Mouse (Mus musculus) limb, embryonic 14.5 days (tissue): ENCODE results near the gene Slc26a9. TPM values are rescaled to one million over a fixed set of nuclear protein-coding genes. Genes with fewer than 3 reads are reported as not detected.
A peak's percentile ranks its signal among the peaks of the same experiment; 100 is the strongest.

Source experiments
- ATAC-seq: fragments of 200-750 bp; cut with Nextera tagmentation; 2 replicates; pipeline ENCODE4 v1.8.0; 2017; ENCODE audit warnings: low read depth, moderate number of reproducible peaks, moderate TSS enrichment; ENCODE audit not compliant: low FRiP score
- DNase-seq: peaks from one replicate; pipeline ENCODE4 v3.0.0-alpha.2; 2015; ENCODE audit warnings: low spot score
- H3K27ac ChIP-seq: fragments of 300-500 bp; sonication (generic); replicated peaks from 2 replicates; pipeline ENCODE4 v1.5.1; 2014; ENCODE audit warnings: low read depth, mild to moderate bottlenecking, low read length, moderate library complexity, mixed read lengths
- H3K27me3 ChIP-seq: fragments of 300-500 bp; sonication (generic); 2 replicates; pipeline ENCODE4 v1.6.1; 2014; ENCODE audit warnings: low read length, mixed read lengths; ENCODE audit not compliant: control insufficient read depth, insufficient read depth
- H3K36me3 ChIP-seq: fragments of 300-500 bp; sonication (generic); 2 replicates; pipeline ENCODE4 v1.6.1; 2014; ENCODE audit warnings: mild to moderate bottlenecking, low read length, moderate library complexity, mixed read lengths; ENCODE audit not compliant: control insufficient read depth, insufficient read depth
- H3K4me1 ChIP-seq: fragments of 300-500 bp; sonication (generic); 2 replicates; pipeline ENCODE4 v1.6.1; 2014; ENCODE audit warnings: antibody characterized with exemption, low read length, mixed read lengths; ENCODE audit not compliant: control insufficient read depth, insufficient read depth
- H3K4me2 ChIP-seq: fragments of 300-500 bp; sonication (generic); replicated peaks from 2 replicates; pipeline ENCODE4 v1.6.1; 2014; ENCODE audit warnings: low read depth, mild to moderate bottlenecking, low read length, moderate library complexity; ENCODE audit not compliant: severe bottlenecking
- H3K4me3 ChIP-seq: fragments of 300-500 bp; sonication (generic); replicated peaks from 2 replicates; pipeline ENCODE4 v1.5.1; 2014; ENCODE audit warnings: low read length
- H3K9ac ChIP-seq: fragments of 300-500 bp; sonication (generic); 2 replicates; pipeline ENCODE4 v1.6.1; 2014; ENCODE audit warnings: mild to moderate bottlenecking, low read depth, low read length, moderate library complexity; ENCODE audit not compliant: severe bottlenecking
- H3K9me3 ChIP-seq: fragments of 300-500 bp; sonication (generic); 2 replicates; pipeline ENCODE4 v1.6.1; 2016; ENCODE audit warnings: low read length; ENCODE audit not compliant: control insufficient read depth
- POLR2A ChIP-seq: fragments of 200-500 bp; IDR thresholded peaks from 2 replicates; pipeline ENCODE4 v1.8.0; 2012; ENCODE audit warnings: inconsistent platforms, mild to moderate bottlenecking, moderate library complexity, borderline replicate concordance; ENCODE audit not compliant: insufficient read depth, insufficient read length; ENCODE audit errors: extremely low read depth
- WGBS: fragments of 180-500 bp; shearing (Covaris S2); extraction: QIAGEN DNeasy Blood & Tissue Kit; methylation state at CpG from one replicate; pipeline ENCODE4 v1.1.7; 2014; 5-methylcytosine and 5-hydroxymethylcytosine counted together
- polyA plus RNA-seq, 2 experiments: library from polyadenylated mRNA; depleted of rRNA in 1 of 2; stranded (reverse) in 1 of 2; unstranded in 1 of 2; fragments of >200 nt; fragmentation: Nextera tagmentation in 1 of 2; extraction: Ambion mirVana in 1 of 2; gene quantifications; 2 replicates each; pipeline versions ENCODE4 v1.2.1 to v1.2.3; 2012 to 2014

The Slc26a9 gene
- polyA plus RNA-seq, 2 experiments, result 0.03 TPM; not detected in 1

DNA sequence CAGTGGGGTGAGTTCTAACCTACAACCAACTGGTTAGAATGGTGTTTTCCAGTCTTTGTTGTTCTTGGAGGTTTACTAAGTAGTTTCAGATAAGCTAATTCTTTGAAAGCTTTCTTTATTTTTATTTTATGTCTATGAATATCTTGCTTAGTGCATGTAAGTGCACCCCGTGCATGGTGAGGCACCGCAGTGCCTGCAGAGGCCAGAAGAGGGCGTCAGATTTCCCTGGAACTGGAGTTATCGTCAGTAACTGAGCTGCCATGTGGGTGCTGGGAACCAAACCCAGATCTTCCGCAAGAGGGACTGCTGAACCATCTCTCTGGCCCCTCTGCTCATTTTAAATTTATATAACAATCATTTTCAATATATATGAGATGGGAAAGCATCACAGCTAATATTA is 42.4 kb upstream of the Slc26a9 start:
- ATAC-seq, result no peak

DNA sequence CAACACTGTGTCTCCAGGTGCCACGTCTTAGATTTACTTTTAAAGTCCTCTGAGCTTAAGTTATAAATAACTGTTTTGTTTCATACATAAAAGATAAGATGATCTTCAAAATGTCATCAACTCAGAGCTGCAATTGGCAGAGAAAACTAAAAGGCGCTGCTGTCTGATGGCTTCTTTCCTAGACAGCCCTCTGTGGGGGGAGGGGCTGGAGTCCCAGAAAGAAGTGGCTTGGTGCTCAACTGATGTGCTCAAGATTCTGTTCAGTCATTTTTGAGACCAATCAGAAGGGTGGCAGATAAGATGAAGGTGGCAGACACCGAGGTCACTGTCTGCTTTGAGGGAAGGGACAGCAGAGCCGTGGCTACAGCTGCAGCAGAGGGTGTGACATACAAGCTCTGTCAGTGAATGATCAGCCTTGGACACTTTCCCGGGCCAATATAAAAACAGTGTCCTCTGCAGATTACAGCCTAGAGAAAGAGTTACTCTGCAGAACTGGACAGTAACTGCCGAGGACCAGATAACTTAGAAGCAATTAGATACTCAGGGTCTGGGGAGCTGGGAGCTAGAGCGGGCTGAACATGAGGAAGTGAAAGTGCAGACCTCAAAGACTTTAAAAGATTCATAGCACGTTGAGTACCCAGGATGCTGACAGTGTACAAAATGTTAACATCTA is 41.6 kb upstream of the Slc26a9 start:
- 63% methylated on average over 8 of the region's 8 CpGs for WGBS
- TF ChIP-seq POLR2A, result no peak
- Histone ChIP-seq H3K9me3 (no peaks in the 10 kb centered on the region), H3K27ac (no peak overlapping the region), H3K36me3 (no peaks in the 10 kb centered on the region), H3K4me3 (no peak overlapping the region), H3K4me2 (no peak overlapping the region), H3K4me1 (no peaks in the 10 kb centered on the region), H3K9ac (no peak overlapping the region), H3K27me3 (no peaks in the 10 kb centered on the region)
- no peak for ATAC-seq
- DNase-seq, result no peak

More for the DNA sequence above, 42.4 kb upstream of the Slc26a9 start:
- no peaks in the 10 kb centered on the region for H3K27me3 ChIP-seq
- H3K9me3 ChIP-seq, result no peaks in the 10 kb centered on the region
- H3K27ac ChIP-seq, result no peak overlapping the region
- H3K4me1 ChIP-seq, result no peaks in the 10 kb centered on the region
- H3K4me3 ChIP-seq, result no peak overlapping the region
- no peak for DNase-seq
- WGBS, result 83% methylated on average over 5 of the region's 5 CpGs
- H3K9ac ChIP-seq, result no peak overlapping the region
- H3K4me2 ChIP-seq, result no peak overlapping the region
- no peaks in the 10 kb centered on the region for H3K36me3 ChIP-seq
- TF ChIP-seq POLR2A, result no peak

DNA sequence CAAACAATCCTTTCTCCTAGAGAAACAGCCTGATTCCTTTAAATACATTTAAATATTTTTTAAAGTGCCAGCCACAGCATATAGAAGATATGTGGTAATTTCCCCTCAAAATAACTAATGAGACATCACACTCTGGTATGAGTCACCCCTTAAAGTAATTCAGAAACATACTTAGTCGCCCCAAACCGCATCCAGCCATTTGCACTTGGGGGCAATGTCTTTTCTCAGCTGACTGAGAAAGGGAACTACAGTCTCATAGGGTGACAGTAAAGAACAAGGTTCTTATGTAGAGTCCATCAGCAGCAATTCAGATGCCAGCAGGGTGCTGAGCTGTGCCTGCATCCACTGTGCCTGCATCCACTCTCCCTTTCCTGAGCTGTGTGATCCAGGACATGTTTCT is 40.3 kb upstream of the Slc26a9 start:
- no peak for TF ChIP-seq POLR2A
- ATAC-seq, result no peak
- Histone ChIP-seq H3K4me3 (no peak overlapping the region), H3K4me1 (no peaks in the 10 kb centered on the region), H3K4me2 (no peak overlapping the region), H3K9me3 (no peaks in the 10 kb centered on the region), H3K27me3 (no peaks in the 10 kb centered on the region), H3K27ac (no peak overlapping the region), H3K9ac (no peak overlapping the region), H3K36me3 (no peaks in the 10 kb centered on the region)
- 73% methylated on average over 2 of the region's 2 CpGs for WGBS
- no peak for DNase-seq

DNA sequence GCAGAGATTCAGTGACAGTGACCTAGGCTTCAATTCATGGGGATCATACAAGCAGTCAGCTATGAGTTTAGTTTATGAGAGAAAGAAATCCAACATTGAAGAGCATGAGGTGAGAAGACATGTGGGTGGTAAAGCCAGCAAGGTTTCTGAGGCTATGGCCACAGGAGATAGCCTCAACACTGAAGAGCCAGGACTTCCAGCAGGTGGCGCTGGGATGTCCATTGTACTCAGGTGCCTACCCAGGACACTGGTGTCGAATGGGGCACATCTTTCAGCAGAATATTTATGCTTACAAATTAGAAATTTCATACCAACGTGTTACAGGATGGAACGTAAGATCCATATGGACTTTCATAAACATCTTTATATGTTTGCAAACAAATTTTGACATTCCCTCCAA is 35.5 kb upstream of the Slc26a9 start:
- no peak overlapping the region for H3K27ac ChIP-seq
- 29% methylated on average over 4 of the region's 4 CpGs for WGBS
- no peak overlapping the region for H3K4me3 ChIP-seq
- H3K4me1 ChIP-seq, result no peaks in the 10 kb centered on the region
- H3K27me3 ChIP-seq, result no peaks in the 10 kb centered on the region
- DNase-seq (peak; percentile 37), ATAC-seq (no peak)
- TF ChIP-seq POLR2A, result no peak
- no peak overlapping the region for H3K4me2 ChIP-seq
- no peaks in the 10 kb centered on the region for H3K9me3 ChIP-seq
- no peak overlapping the region for H3K9ac ChIP-seq
- no peaks in the 10 kb centered on the region for H3K36me3 ChIP-seq

DNA sequence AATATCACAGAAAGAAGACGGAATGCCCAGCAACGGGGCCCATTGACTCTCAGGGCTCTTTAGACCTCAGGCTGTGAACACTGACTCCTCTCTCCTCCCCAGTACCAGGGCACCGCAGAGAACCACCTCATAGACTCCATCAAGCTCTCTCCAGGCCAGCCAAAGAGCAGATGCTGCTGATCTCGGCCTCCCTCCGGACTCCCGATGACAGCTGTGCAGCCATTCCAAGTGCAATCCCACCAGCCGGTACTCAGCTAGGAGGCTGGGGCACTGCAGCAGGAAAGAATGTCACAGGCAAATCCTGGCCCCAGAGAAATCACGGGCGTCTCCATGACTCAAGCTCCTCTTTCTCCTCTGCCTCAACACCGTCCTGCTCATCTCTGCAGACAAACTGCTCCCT is 32.3 kb upstream of the Slc26a9 start:
- WGBS, result 76% methylated on average over 10 of the region's 10 CpGs
- Histone ChIP-seq H3K27ac (no peak overlapping the region), H3K4me1 (no peaks in the 10 kb centered on the region), H3K36me3 (no peaks in the 10 kb centered on the region), H3K4me2 (no peak overlapping the region), H3K9ac (no peak overlapping the region), H3K9me3 (no peaks in the 10 kb centered on the region), H3K4me3 (no peak overlapping the region), H3K27me3 (no peaks in the 10 kb centered on the region)
- TF ChIP-seq POLR2A, result no peak
- ATAC-seq (peak; percentile 17; the same call in 1 of the 2 replicates), DNase-seq (no peak)
